Mouse (Mus musculus) testis, adult 2 months (tissue): ENCODE data around the gene Dock9.

ENCODE experiments used
- CTCF ChIP-seq: fragments of 200-500 bp; IDR thresholded peaks from 2 replicates; pipeline ENCODE4 v1.5.1; 2012; ENCODE audit warnings: low read depth, mild to moderate bottlenecking, inconsistent platforms, low read length, moderate library complexity; ENCODE audit not compliant: control insufficient read depth, insufficient read depth, insufficient replicate concordance
- POLR2A ChIP-seq: fragments of 200-500 bp; IDR thresholded peaks from 2 replicates; pipeline ENCODE4 v1.6.1; 2012; ENCODE audit warnings: low read depth, mild to moderate bottlenecking, inconsistent platforms, low read length, moderate library complexity; ENCODE audit not compliant: control insufficient read depth

GRCm38 (mm10) chr14:121605260-121605659 lies 192.4 kb downstream of the Dock9 start:
- no peak for TF ChIP-seq CTCF
- no peak for TF ChIP-seq POLR2A
